Mouse (Mus musculus) embryo, embryonic 11 days (tissue): Measurements from ENCODE around the gene Mcf2l.
A peak's percentile ranks its signal among the peaks of the same experiment; 100 is the strongest.

ENCODE experiments used
- DNase-seq: peaks from one replicate; pipeline ENCODE4 v3.0.0-alpha.2; 2015

The Mcf2l gene

GRCm38 (mm10) chr8:12874194-12874791 lies 687 bp downstream of the Mcf2l start:
- no peak for DNase-seq

GRCm38 (mm10) chr8:12874971-12875370 lies 1.4 kb downstream of the Mcf2l start:
- DNase-seq: no peak

GRCm38 (mm10) chr8:12877126-12877525 lies 3.5 kb downstream of the Mcf2l start:
- DNase-seq: no peak

GRCm38 (mm10) chr8:12880163-12880562 lies 6.6 kb downstream of the Mcf2l start:
- DNase-seq: no peak

- no peak for DNase-seq
Measured at GRCm38 (mm10) chr8:12883051-12884004, 9.7 kb downstream of the Mcf2l start.

GRCm38 (mm10) chr8:12887772-12888435 lies 14.3 kb downstream of the Mcf2l start:
- no peak for DNase-seq

GRCm38 (mm10) chr8:12889046-12889598 lies 15.5 kb downstream of the Mcf2l start:
- DNase-seq: no peak

GRCm38 (mm10) chr8:12892882-12893446 lies 19.4 kb downstream of the Mcf2l start:
- no peak for DNase-seq

GRCm38 (mm10) chr8:12893797-12894578 lies 20.4 kb downstream of the Mcf2l start:
- no peak for DNase-seq

- no peak for DNase-seq
Measured at GRCm38 (mm10) chr8:12894783-12895534, 21.4 kb downstream of the Mcf2l start.

GRCm38 (mm10) chr8:12895535-12896150 lies 22.0 kb downstream of the Mcf2l start:
- no peak for DNase-seq

GRCm38 (mm10) chr8:12896494-12897373 lies 23.1 kb downstream of the Mcf2l start:
- DNase-seq: peak; percentile 72

GRCm38 (mm10) chr8:12897815-12898214 lies 24.2 kb downstream of the Mcf2l start:
- no peak for DNase-seq

- DNase-seq: no peak
Measured at GRCm38 (mm10) chr8:12903790-12904415, 30.3 kb downstream of the Mcf2l start.

- no peak for DNase-seq
Measured at GRCm38 (mm10) chr8:12905122-12905521, 31.5 kb downstream of the Mcf2l start.

- DNase-seq: no peak
Measured at GRCm38 (mm10) chr8:12905599-12906321, 32.2 kb downstream of the Mcf2l start.

- DNase-seq: no peak
Measured at GRCm38 (mm10) chr8:12906597-12906996, 33.0 kb downstream of the Mcf2l start.

GRCm38 (mm10) chr8:12907730-12908129 lies 34.1 kb downstream of the Mcf2l start:
- no peak for DNase-seq

- peak; percentile 67 for DNase-seq
Measured at GRCm38 (mm10) chr8:12912011-12912410, 38.4 kb downstream of the Mcf2l start.
